Mouse (Mus musculus) right cerebral cortex, postnatal 36 days (tissue): ENCODE measurements around the gene Mospd3.
A peak's percentile ranks its signal among the peaks of the same experiment; 100 is the strongest.

Experiments used
- DNase-seq, 2 experiments: peaks; one replicate each; pipeline ENCODE4 v3.0.0; 2022; ENCODE audit warnings: low spot score in 2 of 2, mixed read lengths in 1 of 2

Mospd3 gene

GRCm38 (mm10) chr5:137574470-137574901 lies 26.4 kb downstream of the Mospd3 start:
- peak; percentile 34 to 39 for DNase-seq

GRCm38 (mm10) chr5:137570691-137571586 lies 29.9 kb downstream of the Mospd3 start:
- DNase-seq = no peak

GRCm38 (mm10) chr5:137570181-137570580 lies 30.7 kb downstream of the Mospd3 start:
- DNase-seq = no peak

- DNase-seq = no peak
Observed at GRCm38 (mm10) chr5:137569665-137570064, 31.2 kb downstream of the Mospd3 start, which contains the start of gene Tfr2. Gene Tfr2, plus strand, starts transcription at chr5:137569840.

GRCm38 (mm10) chr5:137569031-137569430 lies 31.8 kb downstream of the Mospd3 start:
- DNase-seq = no peak

- DNase-seq = no peak
Observed at GRCm38 (mm10) chr5:137568223-137568798, 32.5 kb downstream of the Mospd3 start.

GRCm38 (mm10) chr5:137566416-137566815 lies 34.4 kb downstream of the Mospd3 start:
- no peak for DNase-seq

GRCm38 (mm10) chr5:137565744-137566143 lies 35.1 kb downstream of the Mospd3 start:
- DNase-seq = no peak

GRCm38 (mm10) chr5:137562965-137563364 lies 37.9 kb downstream of the Mospd3 start:
- peak in 1 of 2 experiments; percentile 61 for DNase-seq

GRCm38 (mm10) chr5:137561556-137561955 lies 39.3 kb downstream of the Mospd3 start:
- DNase-seq = no peak

GRCm38 (mm10) chr5:137553898-137554297 lies 47.0 kb downstream of the Mospd3 start:
- no peak for DNase-seq

GRCm38 (mm10) chr5:137553411-137553837 lies 47.4 kb downstream of the Mospd3 start, which contains the start of gene Actl6b:
Gene Actl6b, plus strand, starts transcription at chr5:137553517.
- DNase-seq = peak; percentile 89 to 90

- no peak for DNase-seq
Observed at GRCm38 (mm10) chr5:137553000-137553399, 47.9 kb downstream of the Mospd3 start.

- no peak for DNase-seq
Observed at GRCm38 (mm10) chr5:137551119-137551518, 49.7 kb downstream of the Mospd3 start.

GRCm38 (mm10) chr5:137549840-137550239 lies 51.0 kb downstream of the Mospd3 start:
- DNase-seq = no peak
